Mouse (Mus musculus) liver, embryonic 14.5 days (tissue): ENCODE measurements around the gene Gprc5b. TPM values are rescaled to one million over a fixed set of nuclear protein-coding genes. Genes with fewer than 3 reads are reported as not detected.
A peak's percentile ranks its signal among the peaks of the same experiment; 100 is the strongest.

Experiments
- ATAC-seq: fragments of 200-750 bp; cut with Nextera tagmentation; 2 replicates; pipeline ENCODE4 v1.8.0; 2017; ENCODE audit warnings: moderate number of reproducible peaks, mild to moderate bottlenecking, moderate library complexity; ENCODE audit not compliant: insufficient read depth
- DNase-seq, 3 experiments: peaks; one replicate each; pipeline ENCODE4 v3.0.0-alpha.2; 2012 to 2013; ENCODE audit warnings: low read depth in 3 of 3, low spot score in 3 of 3
- H3K27ac ChIP-seq: fragments of 300-500 bp; sonication (generic); 2 replicates; pipeline ENCODE4 v1.5.1; 2014; ENCODE audit warnings: moderate library complexity, mild to moderate bottlenecking, control low read depth, inconsistent platforms
- H3K27me3 ChIP-seq: fragments of 300-500 bp; sonication (generic); 2 replicates; pipeline ENCODE4 v1.6.1; 2014; ENCODE audit warnings: mild to moderate bottlenecking, low read length, moderate library complexity; ENCODE audit not compliant: control insufficient read depth, insufficient read depth
- H3K36me3 ChIP-seq: fragments of 300-500 bp; sonication (generic); replicated peaks from 2 replicates; pipeline ENCODE4 v1.6.1; 2014; ENCODE audit warnings: low read depth; ENCODE audit not compliant: control insufficient read depth, insufficient read depth
- H3K4me1 ChIP-seq, 2 experiments: fragments of 200-500 bp in 1 of 2; fragments of 300-500 bp in 1 of 2; sonication (generic) in 1 of 2; replicated peaks; 2 replicates each; pipeline ENCODE4 v1.6.1; 2012 to 2014; ENCODE audit warnings: antibody characterized with exemption in 1 of 2, inconsistent platforms in 1 of 2, low read length in 1 of 2; ENCODE audit not compliant: control insufficient read depth in 2 of 2, insufficient read depth in 2 of 2
- H3K4me2 ChIP-seq: fragments of 300-500 bp; sonication (generic); 2 replicates; pipeline ENCODE4 v1.6.1; 2014; ENCODE audit warnings: low read depth, mild to moderate bottlenecking, control low read depth, moderate library complexity
- H3K4me3 ChIP-seq, 2 experiments: fragments of 200-500 bp in 1 of 2; fragments of 300-500 bp in 1 of 2; sonication (generic) in 1 of 2; 2 replicates each; pipeline ENCODE4 v1.5.1; 2012 to 2014; ENCODE audit warnings: low read depth in 2 of 2, low read length in 2 of 2, mild to moderate bottlenecking in 2 of 2, control low read depth in 1 of 2, inconsistent platforms in 1 of 2, moderate library complexity in 1 of 2; ENCODE audit not compliant: insufficient read depth in 1 of 2
- H3K9ac ChIP-seq: fragments of 300-500 bp; sonication (generic); replicated peaks from 2 replicates; pipeline ENCODE4 v1.6.1; 2014; ENCODE audit warnings: mild to moderate bottlenecking, control low read depth, moderate library complexity
- H3K9me3 ChIP-seq: fragments of 300-500 bp; sonication (generic); 2 replicates; pipeline ENCODE4 v1.6.1; 2016; ENCODE audit warnings: low read length, mixed read lengths; ENCODE audit not compliant: control insufficient read depth
- CTCF ChIP-seq: IDR thresholded peaks from 2 replicates; pipeline ENCODE4 v1.5.1; 2016; ENCODE audit warnings: antibody characterized with exemption, low read depth, control low read depth
- EP300 ChIP-seq: IDR thresholded peaks from 2 replicates; pipeline ENCODE4 v1.6.1; 2016; ENCODE audit warnings: antibody characterized with exemption, low read depth
- WGBS: fragments of 180-500 bp; shearing (Covaris S2); extraction: QIAGEN DNeasy Blood & Tissue Kit; methylation state at CpG from one replicate; pipeline ENCODE4 v1.1.7; 2014; ENCODE audit not compliant: insufficient replicate concordance; 5-methylcytosine and 5-hydroxymethylcytosine counted together
- polyA plus RNA-seq, 2 experiments: library from polyadenylated mRNA; depleted of rRNA in 1 of 2; stranded (reverse) in 1 of 2; unstranded in 1 of 2; fragments of >200 nt; fragmentation: Nextera tagmentation in 1 of 2; extraction: Ambion mirVana in 1 of 2; gene quantifications; 2 replicates each; pipeline versions ENCODE4 v1.2.1 to v1.2.3; 2012 to 2014

Gene Gprc5b
- polyA plus RNA-seq, 2 experiments = 0.30 to 0.76 TPM

DNA sequence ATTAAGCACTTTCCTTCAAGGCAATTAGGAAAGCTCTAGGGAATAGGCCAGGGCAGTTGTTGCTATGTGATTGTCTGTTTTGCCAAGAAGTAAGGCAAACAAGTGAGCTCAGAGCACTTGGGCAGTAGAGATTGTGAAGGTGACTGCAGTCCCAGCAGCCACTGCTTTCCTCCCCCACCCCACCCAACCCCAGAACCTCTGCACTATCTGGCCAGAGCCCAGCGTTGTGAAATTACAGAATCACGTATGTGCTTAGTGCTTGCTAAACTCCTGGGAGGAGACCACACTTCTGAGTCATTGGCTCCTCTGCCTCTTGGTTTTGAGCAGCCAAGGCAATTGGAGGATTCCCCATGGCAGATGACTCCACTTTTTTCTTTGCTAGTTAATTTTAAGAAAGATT, 59.7 kb downstream of the Gprc5b start:
- Histone ChIP-seq H3K9ac (no peak overlapping the region), H3K4me2 (no peak overlapping the region), H3K4me3 (no peak overlapping the region), H3K9me3 (no peaks in the 10 kb centered on the region), H3K4me1 (no peaks in the 10 kb centered on the region), H3K27ac (no peak overlapping the region), H3K27me3 (no peaks in the 10 kb centered on the region), H3K36me3 (no peaks in the 10 kb centered on the region)
- 30% methylated on average over 2 of the region's 2 CpGs for WGBS
- peak in 1 of 3 experiments; percentile 13 for DNase-seq
- ATAC-seq = no peak
- TF ChIP-seq EP300 (no peak), CTCF (no peak)

DNA sequence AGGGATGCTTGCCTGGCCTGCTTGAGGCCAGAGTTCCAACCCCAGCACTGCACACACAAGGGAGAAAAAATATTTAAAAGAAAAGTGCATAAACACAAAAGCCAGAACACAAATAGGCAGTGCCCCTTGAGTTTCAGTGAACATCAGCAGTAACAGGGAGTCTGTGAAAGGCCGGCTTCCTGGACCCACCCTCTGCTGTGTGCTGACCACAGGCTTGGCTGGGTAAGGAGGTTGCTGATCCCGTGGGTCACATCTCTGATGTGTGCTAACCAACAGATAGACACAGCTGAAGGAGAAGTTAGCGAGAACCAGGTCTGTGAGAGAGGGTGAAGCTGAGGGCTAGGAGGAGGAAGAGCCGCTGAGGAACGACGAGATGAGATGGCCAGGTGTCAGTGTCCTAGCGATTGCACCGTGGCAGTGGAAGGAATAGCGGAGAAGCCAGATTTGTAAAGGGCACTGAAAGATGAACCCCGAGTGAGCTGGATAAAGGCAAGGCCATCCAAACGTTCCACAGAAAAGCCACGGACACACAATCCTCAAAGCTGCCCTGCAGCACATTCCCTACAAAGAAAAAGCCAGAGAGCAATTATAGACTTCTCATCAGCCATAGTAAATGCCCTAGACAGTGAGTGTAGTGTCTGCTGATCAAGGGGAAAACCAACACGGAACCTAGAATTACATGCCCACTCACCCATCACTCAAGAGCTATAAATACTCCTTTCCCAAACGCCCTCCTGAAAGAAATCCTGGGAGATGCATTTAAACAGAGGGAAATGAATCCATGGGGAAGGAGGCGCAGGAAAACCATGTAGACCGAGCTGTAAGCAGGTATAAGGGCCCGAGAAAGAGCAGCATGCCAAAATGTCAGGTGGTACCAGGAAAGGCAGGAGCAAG, 63.3 kb downstream of the Gprc5b start:
- Histone ChIP-seq H3K27me3 (no peaks in the 10 kb centered on the region), H3K4me2 (no peak overlapping the region), H3K9me3 (no peaks in the 10 kb centered on the region), H3K36me3 (no peaks in the 10 kb centered on the region), H3K4me1 (no peaks in the 10 kb centered on the region), H3K4me3 (no peak overlapping the region), H3K27ac (no peak overlapping the region), H3K9ac (no peak overlapping the region)
- DNase-seq = no peak
- no peak for ATAC-seq
- no peak for TF ChIP-seq EP300
- no peak for TF ChIP-seq CTCF
- 61% methylated on average over 17 of the region's 17 CpGs for WGBS

DNA sequence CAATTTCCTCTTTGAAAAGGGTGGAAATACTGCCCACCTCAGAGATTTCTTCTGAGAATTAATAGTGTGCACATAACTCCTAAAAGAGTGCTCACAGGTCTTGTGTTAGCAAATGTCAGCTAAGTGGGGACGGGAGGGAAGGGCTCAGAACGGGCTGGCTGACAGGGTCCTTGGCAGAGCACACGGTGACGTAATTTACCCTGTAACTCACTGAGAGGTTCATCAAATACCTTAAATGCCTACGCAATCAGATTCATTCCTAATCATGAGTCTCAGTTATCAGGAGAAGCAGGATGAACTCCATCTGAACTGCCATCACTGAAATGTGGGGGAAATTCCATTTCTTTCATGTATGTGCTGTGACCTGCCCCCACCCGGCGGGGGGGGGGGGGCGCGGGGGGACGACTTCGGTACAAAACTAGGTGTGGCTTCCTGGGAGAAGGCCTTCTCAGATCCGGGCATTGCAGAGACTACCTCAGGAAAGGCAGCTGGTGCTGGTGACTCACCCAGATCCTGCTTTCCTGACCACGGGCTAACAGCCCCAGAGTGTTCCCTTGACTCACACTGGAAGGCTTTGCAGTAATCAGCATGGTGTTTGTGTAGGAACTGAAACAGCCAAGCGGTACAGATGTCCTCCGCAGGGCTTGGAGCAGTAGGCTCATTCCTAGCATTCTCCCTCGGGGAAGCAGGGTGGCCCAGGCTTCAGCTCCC, 65.3 kb downstream of the Gprc5b start:
- H3K9me3 ChIP-seq = no peaks in the 10 kb centered on the region
- ATAC-seq (no peak), DNase-seq (no peak)
- no peak overlapping the region for H3K27ac ChIP-seq
- no peaks in the 10 kb centered on the region for H3K36me3 ChIP-seq
- H3K4me3 ChIP-seq = no peak overlapping the region
- TF ChIP-seq EP300 (no peak), CTCF (no peak)
- no peak overlapping the region for H3K9ac ChIP-seq
- 23% methylated on average over 16 of the region's 16 CpGs for WGBS
- H3K4me1 ChIP-seq = no peaks in the 10 kb centered on the region
- no peak overlapping the region for H3K4me2 ChIP-seq
- no peaks in the 10 kb centered on the region for H3K27me3 ChIP-seq

DNA sequence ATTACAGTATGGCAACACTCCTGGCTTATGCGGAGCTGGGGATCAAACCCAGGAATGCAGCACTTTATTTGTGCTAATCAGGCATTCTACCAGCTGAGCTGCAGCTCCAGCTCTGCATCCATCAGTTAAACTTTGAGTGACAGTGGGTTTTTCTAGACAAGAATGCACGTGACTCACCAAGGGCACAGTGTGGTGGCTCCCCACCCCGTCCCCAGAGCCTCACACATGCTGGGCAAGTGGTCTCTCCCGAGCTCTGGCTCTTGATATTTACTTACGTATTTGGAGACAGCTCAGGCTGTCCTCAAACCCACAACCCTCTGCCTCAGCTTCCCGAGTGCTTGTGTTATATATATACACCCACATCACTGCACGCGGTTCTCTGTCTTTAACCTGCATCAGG, 66.1 kb downstream of the Gprc5b start:
- TF ChIP-seq CTCF (no peak), EP300 (no peak)
- Histone ChIP-seq H3K27ac (no peak overlapping the region), H3K4me3 (no peak overlapping the region), H3K9me3 (no peaks in the 10 kb centered on the region), H3K4me1 (no peaks in the 10 kb centered on the region), H3K4me2 (no peak overlapping the region), H3K36me3 (no peaks in the 10 kb centered on the region), H3K27me3 (no peaks in the 10 kb centered on the region), H3K9ac (no peak overlapping the region)
- WGBS = 46% methylated on average over 8 of the region's 8 CpGs
- ATAC-seq (no peak), DNase-seq (no peak)

DNA sequence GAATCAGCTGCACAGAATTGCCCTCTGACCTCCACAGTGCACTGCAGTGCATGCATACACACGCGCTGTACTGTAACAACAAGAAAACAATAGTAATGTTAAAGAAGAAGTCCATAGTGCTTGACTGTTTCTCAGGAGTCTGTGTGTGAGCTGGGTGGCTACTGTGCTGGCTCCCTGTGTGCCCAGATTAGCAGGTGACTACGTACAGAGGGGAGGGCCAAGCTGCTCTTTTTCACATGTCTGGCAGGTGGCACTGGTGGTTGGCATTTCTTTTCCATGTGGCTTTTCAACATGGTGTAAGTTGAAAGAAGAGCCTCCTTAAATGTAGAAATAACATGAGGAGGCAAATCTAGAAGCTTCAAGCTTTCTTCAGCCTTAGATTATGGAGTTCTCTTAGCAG, 66.7 kb downstream of the Gprc5b start:
- ATAC-seq (no peak), DNase-seq (no peak)
- WGBS = 71% methylated on average over 3 of the region's 3 CpGs

More for the DNA sequence above, 66.7 kb downstream of the Gprc5b start:
- H3K4me2 ChIP-seq = no peak overlapping the region
- no peaks in the 10 kb centered on the region for H3K9me3 ChIP-seq
- no peaks in the 10 kb centered on the region for H3K4me1 ChIP-seq
- no peak overlapping the region for H3K4me3 ChIP-seq
- TF ChIP-seq EP300 = no peak
- TF ChIP-seq CTCF = no peak
- H3K27me3 ChIP-seq = no peaks in the 10 kb centered on the region
- H3K36me3 ChIP-seq = no peaks in the 10 kb centered on the region
- H3K9ac ChIP-seq = no peak overlapping the region
- H3K27ac ChIP-seq = no peak overlapping the region
